20 mouse cellular contexts compared by ENCODE assay signal in the genomic region with DNA sequence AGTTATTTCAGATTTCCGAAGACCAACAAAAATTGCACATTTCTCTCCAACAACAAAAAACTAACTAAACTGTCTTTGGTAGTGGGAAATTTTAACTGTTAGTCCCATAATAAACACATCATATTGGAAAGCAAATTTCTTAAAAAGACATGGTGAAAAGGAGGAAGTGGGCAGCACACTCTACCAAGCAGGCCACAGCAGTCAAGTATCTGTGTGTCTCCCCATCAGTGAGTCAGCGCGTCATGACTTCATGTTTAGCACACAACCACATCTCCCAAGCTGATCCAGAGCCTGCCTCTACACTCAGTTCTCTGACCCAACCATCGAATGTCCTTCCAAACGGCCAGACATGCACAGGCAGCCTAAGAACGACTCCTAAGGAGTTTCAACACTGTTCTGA. TPM values are rescaled to one million over a fixed set of nuclear protein-coding genes. Genes with fewer than 3 reads are reported as not detected.
A peak's percentile ranks its signal among the peaks of the same experiment; 100 is the strongest.
DNase-seq lines count a peak whose midpoint lies in the region; ATAC-seq and TF ChIP-seq lines count a peak whose summit lies in the region.
"Had no signal": no experiment of that assay in that cellular context is flagged by ENCODE, and none has a peak within 500 bp of the region (broad histone marks: within the 10 kb centered on the region; RNA-seq: fewer than 3 reads in every experiment).

No protein-coding gene starts in this region.

- no peak for TF ChIP-seq CTCF in layer of hippocampus, adult 2 months (conservative IDR thresholded peaks at IDR 0.05)

- H3K9me3 ChIP-seq in midbrain, embryonic 15.5 days: no peaks in the 10 kb centered on the region
- H3K9me3 ChIP-seq: embryonic facial prominence, embryonic 13.5 days; heart, embryonic 13.5 days; limb, embryonic 13.5 days; liver, embryonic 13.5 days; midbrain, embryonic 13.5 days had no signal

- no peak overlapping the region for H3K27ac ChIP-seq in midbrain, embryonic 15.5 days
- H3K27ac ChIP-seq in layer of hippocampus, adult 2 months: no peak overlapping the region
- H3K27ac ChIP-seq: embryonic facial prominence, embryonic 13.5 days; limb, embryonic 13.5 days; liver, embryonic 13.5 days; midbrain, embryonic 13.5 days had no signal

- no peak overlapping the region for H3K9ac ChIP-seq in midbrain, embryonic 15.5 days
- H3K9ac ChIP-seq: embryonic facial prominence, embryonic 13.5 days; heart, embryonic 13.5 days; limb, embryonic 13.5 days; liver, embryonic 13.5 days; lung, embryonic 14.5 days; midbrain, embryonic 13.5 days had no signal

- peak; percentile 89 for ATAC-seq in granulocyte monocyte progenitor cell, adult 5-6 weeks (replicated peaks; ENCODE audit: poor library complexity, severe bottlenecking)
- ATAC-seq in midbrain, embryonic 15.5 days (replicated peaks): no peak
- ATAC-seq: forebrain, embryonic 16.5 days; hindbrain, embryonic 16.5 days; intestine, embryonic 16.5 days; midbrain, embryonic 13.5 days had no signal

- WGBS in midbrain, embryonic 15.5 days: 71% methylated on average over 6 of the region's 6 CpGs

- H3K36me3 ChIP-seq in midbrain, embryonic 15.5 days (replicated peaks): no peaks in the 10 kb centered on the region
- H3K36me3 ChIP-seq: embryonic facial prominence, embryonic 13.5 days; heart, embryonic 13.5 days; limb, embryonic 13.5 days; liver, embryonic 13.5 days; midbrain, embryonic 13.5 days had no signal

- DNase-seq in 3134 (ENCODE audit: extremely low read depth, insufficient read length, low spot score) (peak; percentile 35), A20 (ENCODE audit: low read depth, low spot score) (peak; percentile 55)
- DNase-seq in natural killer cell, adult 2 months (ENCODE audit: low spot score in 2 of 2): peak; percentile 21 to 23
- no peak for DNase-seq in gastrocnemius, postnatal 25 days
- no peak for DNase-seq in layer of hippocampus, adult 2 months (ENCODE audit: low spot score in 2 of 2)
- DNase-seq: adrenal gland, adult 2 months; cerebellum, postnatal 10 days; liver, embryonic 13.5 days; lung, postnatal 4 days; thymus, adult 2 months had no signal

- H3K4me1 ChIP-seq in midbrain, embryonic 15.5 days: peaks cover 3% of the 10 kb centered on the region; the same call in 1 of the 2 replicates

- H3K27me3 ChIP-seq in midbrain, embryonic 15.5 days (replicated peaks): no peaks in the 10 kb centered on the region
- H3K27me3 ChIP-seq: embryonic facial prominence, embryonic 13.5 days; heart, embryonic 13.5 days; limb, embryonic 13.5 days; liver, embryonic 13.5 days; midbrain, embryonic 13.5 days had no signal

- no peak overlapping the region for H3K4me3 ChIP-seq in midbrain, embryonic 15.5 days
- no peak overlapping the region for H3K4me3 ChIP-seq in layer of hippocampus, adult 2 months
- H3K4me3 ChIP-seq: embryonic facial prominence, embryonic 13.5 days; heart, embryonic 13.5 days; limb, embryonic 13.5 days; liver, embryonic 13.5 days; midbrain, embryonic 13.5 days had no signal

- H3K4me2 ChIP-seq in midbrain, embryonic 15.5 days: no peak overlapping the region
- H3K4me2 ChIP-seq: embryonic facial prominence, embryonic 13.5 days; heart, embryonic 13.5 days; limb, embryonic 13.5 days; liver, embryonic 13.5 days; lung, embryonic 14.5 days; midbrain, embryonic 13.5 days had no signal

RNA-seq across cellular contexts. Expression of a gene that starts 17.5 kb away (rescaled TPM):
- 16.3 and 17.1 TPM in 2 replicates for total RNA-seq in granulocyte monocyte progenitor cell, adult 5-6 weeks (2014; fragmentation: Nextera tagmentation)
- 9.5 and 10.9 TPM in 2 replicates for total RNA-seq in granulocyte monocyte progenitor cell, adult 5-6 weeks (2017)
- 5.2 and 6.6 TPM in 2 replicates for polyA plus RNA-seq in midbrain, embryonic 15.5 days (2015; fragmentation: Nextera tagmentation; extraction: Ambion mirVana)
- under 1 TPM; 0.54 to 0.88 TPM for total RNA-seq in gastrocnemius, postnatal 25 days (2021)
- 1 to 10 TPM; 8.4 to 9.1 TPM for total RNA-seq in layer of hippocampus, adult 2 months (2021)

Comparison
In these comparisons a context has a peak if more than half of its experiments do, and no peak if none do; other contexts are left out.
1. DNase-seq: peak in 3134 (single experiment), A20 (single experiment) and natural killer cell, adult 2 months (2 of 2); none in gastrocnemius, postnatal 25 days (single experiment) and layer of hippocampus, adult 2 months (0 of 2).
2. RNA of a gene that starts 17.5 kb away (total RNA-seq): 9.5 to 17.1 TPM in granulocyte monocyte progenitor cell, adult 5-6 weeks and 8.4 to 9.1 TPM in layer of hippocampus, adult 2 months; 0.54 to 0.88 TPM in gastrocnemius, postnatal 25 days; every median in the first group is over 4 times any median in the second.